Mouse (Mus musculus) left cerebral cortex, adult 11 months (tissue): ENCODE measurements around the gene 1700001C19Rik.

Experiments
- DNase-seq: peaks from one replicate; pipeline ENCODE4 v3.0.0; 2022; ENCODE audit warnings: low spot score

1700001C19Rik gene

GRCm38 (mm10) chr17:47369087-47369443 is 68.1 kb downstream of the 1700001C19Rik start:
- no peak for DNase-seq

DNA sequence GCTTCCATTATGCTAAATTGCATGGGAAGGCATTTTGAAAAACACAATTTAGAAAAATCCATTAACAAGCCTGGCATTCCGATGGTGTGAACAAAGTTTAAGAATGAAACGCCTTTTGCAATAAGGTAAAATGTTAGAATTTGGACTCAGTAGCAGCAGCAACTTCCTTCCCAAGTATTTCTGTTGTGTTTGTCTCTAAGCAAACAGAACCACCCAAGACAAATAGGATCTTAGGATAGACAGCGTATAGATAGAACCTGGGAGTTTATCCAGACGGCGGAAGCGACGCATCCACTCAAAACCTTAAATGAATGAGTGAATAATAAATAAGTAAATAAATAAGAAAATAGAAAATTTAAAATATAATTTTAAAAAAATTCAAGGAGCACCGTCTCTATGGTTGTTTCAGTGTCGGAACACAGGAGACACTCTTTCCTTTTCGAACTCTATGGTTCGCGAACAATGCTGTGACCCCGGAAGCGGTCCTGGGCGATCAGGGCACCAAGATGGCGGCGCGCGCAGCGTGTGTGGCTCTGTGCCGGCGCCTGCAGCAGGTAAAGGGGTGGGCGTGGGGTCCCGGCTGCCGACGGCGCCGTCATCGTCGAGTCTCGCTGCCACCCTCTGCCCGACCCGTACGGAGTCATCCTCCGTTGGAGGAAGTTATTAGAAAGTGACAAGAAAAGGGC is 68.6 kb downstream of the 1700001C19Rik start, which contains the start of gene Mrps10:
TSS of gene Mrps10 (plus strand) at position 487 of the 686 bp plus-strand sequence.
- DNase-seq = peak; percentile 88
